Mouse (Mus musculus): ENCODE results near the gene Arl16.

Arl16 gene

GRCm38 (mm10) chr11:120491317-120492023 lies 24.1 kb upstream of the Arl16 start, which contains the start of gene Slc25a10:
Gene Slc25a10, plus strand, starts transcription at chr11:120491840.
- DNase-seq (ENCODE audit: low spot score in 2 of 2) = peak; percentile 85 to 89

- no peak for DNase-seq (ENCODE audit: low spot score in 2 of 2)
Measured at GRCm38 (mm10) chr11:120490291-120491046, 23.1 kb upstream of the Arl16 start.

GRCm38 (mm10) chr11:120489054-120489761 lies 21.8 kb upstream of the Arl16 start:
- DNase-seq (ENCODE audit: low spot score in 2 of 2) = peak; percentile 67 to 77

DNA sequence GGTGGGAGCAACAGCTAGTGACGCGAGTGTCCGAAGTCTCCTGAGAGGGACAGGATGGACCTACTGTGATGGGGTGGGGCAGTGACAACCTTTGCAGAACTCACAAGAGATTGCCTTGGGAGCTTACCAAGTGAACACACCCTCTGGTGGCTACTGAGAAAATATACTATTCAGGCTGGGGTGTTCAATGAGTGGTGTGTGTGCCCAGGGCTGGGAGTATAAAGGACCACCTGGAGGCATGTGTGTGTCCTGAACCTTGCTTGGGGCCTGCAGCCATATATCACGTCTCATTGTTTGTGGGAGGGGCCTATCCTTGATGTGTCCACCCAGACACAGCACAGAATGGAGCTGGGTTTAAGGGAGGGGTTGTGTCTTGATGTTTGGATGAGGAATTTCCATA lies 21.1 kb upstream of the Arl16 start:
- DNase-seq (ENCODE audit: low spot score in 2 of 2) = no peak

DNA sequence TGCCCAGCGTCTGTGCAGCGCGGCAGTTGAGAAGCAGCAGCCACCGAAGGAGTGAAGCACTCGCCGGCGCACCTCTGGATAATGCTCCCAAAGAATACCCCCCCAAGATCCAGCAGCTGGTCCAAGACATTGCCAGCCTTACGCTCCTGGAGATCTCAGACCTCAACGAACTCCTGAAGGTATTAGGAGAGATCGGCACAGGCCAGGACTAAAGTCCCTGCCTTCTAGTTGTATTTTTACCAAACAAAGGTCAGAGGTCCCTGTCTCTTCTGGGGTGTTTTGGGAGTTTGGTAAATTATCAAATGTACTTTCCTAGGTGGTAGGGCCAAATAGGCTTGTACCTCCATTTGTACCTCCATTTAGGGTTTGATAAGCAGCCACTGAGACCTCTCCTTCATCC lies 17.8 kb upstream of the Arl16 start:
- DNase-seq (ENCODE audit: low spot score in 2 of 2) = no peak

GRCm38 (mm10) chr11:120484265-120484981 lies 17.0 kb upstream of the Arl16 start, which contains the start of gene Mrpl12:
Gene Mrpl12, plus strand, starts transcription at chr11:120484613.
- DNase-seq (ENCODE audit: low spot score in 2 of 2) = peak; percentile 88 to 91

DNA sequence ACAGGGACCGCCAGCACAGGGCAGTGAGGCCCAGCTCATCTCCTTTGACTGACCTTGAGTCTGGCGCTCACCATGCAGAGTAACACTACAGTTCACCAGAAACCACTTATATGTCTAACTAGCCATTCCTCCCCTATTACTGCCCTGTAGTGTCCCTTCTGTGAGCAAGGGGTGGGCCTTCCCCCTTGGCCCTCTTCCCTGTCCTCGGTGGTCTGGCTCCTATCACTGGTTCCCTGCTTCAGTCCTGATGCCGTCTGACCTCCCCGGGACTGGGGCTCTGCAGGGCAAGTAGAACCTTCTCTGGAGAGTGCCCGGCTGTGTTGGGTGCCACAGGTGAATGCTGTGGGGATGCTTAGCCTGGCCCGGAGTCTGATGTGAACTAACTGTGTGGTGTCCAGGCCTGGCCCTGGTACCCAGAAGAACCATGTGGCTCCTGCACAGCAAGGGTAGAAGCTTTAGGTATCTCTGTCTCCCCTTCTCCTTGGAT lies 16.1 kb upstream of the Arl16 start:
- no peak for DNase-seq (ENCODE audit: low spot score in 2 of 2)

GRCm38 (mm10) chr11:120472052-120472451 lies 4.6 kb upstream of the Arl16 start:
- DNase-seq (ENCODE audit: low spot score in 2 of 2) = no peak

- no peak for DNase-seq (ENCODE audit: low spot score in 2 of 2)
Measured at GRCm38 (mm10) chr11:120467736-120468092, 307 bp upstream of the Arl16 start.

- no peak for DNase-seq (ENCODE audit: low spot score in 2 of 2)
Measured at GRCm38 (mm10) chr11:120465521-120465920, 1.9 kb downstream of the Arl16 start.

- no peak for DNase-seq (ENCODE audit: low spot score in 2 of 2)
Measured at GRCm38 (mm10) chr11:120464365-120464764, 3.0 kb downstream of the Arl16 start.

GRCm38 (mm10) chr11:120463536-120463935 lies 3.9 kb downstream of the Arl16 start:
- DNase-seq (ENCODE audit: low spot score in 2 of 2) = no peak

DNA sequence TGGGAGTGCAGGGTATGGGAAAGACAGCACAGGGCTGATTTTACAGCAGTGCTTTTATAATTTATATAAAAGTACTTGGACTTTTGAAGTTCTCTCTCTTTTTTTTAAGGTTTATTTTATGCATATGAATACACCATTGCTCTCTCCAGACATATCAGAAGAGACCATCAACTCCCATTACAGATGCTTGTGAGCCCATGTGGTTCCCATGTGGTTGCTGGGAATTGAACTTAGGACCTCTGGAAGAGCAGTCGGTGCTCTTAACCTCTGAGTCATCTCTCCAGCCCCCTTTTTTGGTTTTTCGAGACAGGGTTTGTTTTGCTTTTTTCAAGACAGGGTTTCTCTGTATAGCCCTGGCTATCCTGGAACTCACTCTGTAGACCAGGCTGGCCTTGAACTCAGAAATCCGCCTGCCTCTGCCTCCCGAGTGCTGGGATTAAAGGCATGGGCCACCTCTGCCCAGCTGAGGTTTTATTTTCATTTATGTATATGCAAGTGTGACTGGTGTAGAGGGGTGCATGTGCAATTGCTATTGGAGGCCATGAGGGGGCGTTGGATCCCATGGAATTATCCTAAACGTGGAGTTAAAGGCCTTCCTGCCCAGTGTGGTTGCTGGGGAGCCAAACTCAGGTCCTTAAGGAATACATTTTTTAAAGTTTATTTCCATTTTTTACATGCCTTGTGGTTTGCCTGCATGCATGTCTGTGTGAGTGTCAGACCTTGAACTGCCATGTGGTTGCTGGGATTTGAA lies 8.4 kb downstream of the Arl16 start:
- no peak for DNase-seq (ENCODE audit: low spot score in 2 of 2)

DNA sequence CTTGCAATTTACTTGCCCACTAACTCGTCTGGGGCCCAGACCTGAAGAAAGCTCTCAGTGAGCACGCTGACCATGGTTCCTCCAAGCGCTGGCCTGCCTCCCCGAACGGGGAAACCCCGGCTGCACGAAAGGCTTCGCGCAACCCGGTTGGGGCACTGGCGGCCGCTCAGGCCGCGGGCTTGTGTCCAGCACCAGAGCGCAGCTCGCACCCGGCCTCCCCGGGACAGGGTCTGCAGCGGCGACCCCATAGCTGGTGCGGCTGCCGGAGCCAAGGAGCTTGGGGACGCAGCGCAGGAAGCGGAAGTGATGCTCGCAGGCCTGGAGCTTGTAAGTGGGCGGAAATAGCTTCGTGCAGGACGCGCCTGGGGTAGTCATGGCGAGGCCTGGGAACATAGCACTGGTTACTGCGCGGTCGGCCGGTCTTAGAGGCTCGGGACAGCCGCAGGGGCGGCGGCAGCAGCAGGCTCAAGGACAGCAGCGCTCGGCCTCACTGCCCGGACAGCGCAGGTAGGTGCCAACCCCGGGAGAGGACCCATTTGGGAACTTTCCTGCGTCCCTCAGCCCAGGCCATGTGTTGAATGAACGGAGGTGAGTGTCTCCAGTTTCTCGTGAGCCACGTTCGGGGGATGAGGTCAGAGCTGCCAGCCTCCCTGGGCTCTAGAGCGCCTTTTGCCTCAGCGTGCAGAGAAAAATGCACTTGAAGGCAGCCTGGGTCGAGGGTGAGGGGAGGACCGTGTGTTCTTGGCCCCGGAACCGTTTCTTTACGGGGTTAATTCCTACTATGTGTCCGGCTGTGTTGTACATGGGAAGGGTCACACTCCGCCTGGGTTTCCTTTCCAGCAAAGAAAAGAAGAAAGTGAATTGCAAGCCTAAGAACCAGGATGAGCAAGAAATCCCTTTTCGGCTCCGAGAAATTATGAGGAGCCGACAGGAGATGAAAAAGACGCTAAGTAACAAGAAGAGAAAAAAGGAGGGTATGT lies 9.3 kb downstream of the Arl16 start, which contains the start of the genes Oxld1 and Ccdc137:
Gene Oxld1 (minus strand): TSS at position 297 of the 980 bp plus-strand sequence.
Gene Ccdc137 (plus strand): TSS at position 344 of the 980 bp plus-strand sequence.
- DNase-seq (ENCODE audit: low spot score in 2 of 2) = peak; percentile 71 to 76

DNA sequence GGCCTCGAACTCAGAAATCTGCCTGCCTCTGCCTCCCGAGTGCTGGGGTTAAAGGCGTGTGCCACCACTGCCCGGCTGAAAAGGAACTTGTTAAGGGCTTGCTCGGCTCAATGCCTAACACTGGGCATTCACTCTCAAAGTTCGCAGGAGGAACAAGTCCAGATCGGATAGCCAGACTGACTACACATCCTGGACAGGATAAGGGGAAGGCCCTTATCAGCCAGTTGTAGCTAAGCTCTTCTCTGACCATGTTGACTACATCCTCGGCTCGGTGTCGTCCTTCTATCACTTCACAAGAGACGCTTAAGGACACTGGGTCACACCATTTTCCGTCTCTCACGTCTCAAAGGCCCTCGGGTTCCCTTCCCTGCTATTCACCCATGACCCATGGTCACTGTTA lies 10.0 kb downstream of the Arl16 start:
- no peak for DNase-seq (ENCODE audit: low spot score in 2 of 2)

- no peak for DNase-seq (ENCODE audit: low spot score in 2 of 2)
Measured at GRCm38 (mm10) chr11:120455413-120455812, 12.0 kb downstream of the Arl16 start.

DNA sequence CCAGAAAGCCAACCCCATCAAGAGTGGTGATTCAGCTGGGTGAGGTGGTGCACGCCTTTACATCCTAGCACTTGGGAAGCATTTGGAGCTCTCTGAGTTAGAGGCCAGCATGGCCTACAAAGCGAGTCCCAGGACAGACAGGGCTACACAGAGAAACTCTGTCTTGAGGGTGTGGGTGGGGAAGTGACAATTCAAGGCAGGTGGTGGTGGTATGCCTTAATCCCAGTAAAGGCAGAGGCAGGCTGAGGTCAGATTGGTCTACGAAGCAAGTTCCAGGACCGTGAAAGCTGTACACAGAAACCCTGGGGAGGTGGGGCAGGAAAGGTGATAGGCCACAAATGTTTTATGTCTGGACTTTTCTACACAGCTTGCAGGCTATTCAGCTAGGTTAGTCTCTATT lies 12.4 kb downstream of the Arl16 start:
- DNase-seq (ENCODE audit: low spot score in 2 of 2) = no peak

GRCm38 (mm10) chr11:120453306-120453705 lies 14.1 kb downstream of the Arl16 start, which contains the start of gene Pde6g:
Gene Pde6g, minus strand, starts transcription at chr11:120453500.
- no peak for DNase-seq (ENCODE audit: low spot score in 2 of 2)

DNA sequence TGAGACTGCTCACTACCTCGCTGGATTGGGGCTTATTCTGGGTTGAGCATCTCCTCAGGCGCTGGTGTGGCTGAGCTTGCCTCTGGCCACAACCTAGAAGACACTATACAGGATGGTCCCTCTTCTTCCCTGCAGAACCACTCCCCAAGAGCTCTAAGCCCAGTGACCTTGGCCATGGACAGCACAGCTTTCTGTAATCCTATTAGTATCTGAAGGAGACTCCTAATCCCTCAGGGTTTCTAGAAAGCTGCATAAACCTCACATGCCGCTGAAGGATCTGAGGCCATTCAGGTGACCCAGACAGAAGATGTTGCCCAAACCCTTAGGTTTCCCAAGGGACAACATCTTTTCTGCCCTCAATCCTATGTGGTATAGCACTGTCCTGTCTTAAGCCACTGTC lies 15.2 kb downstream of the Arl16 start:
- no peak for DNase-seq (ENCODE audit: low spot score in 2 of 2)

Measured in spleen, postnatal 36 days (tissue).